Mouse (Mus musculus): ENCODE data around the gene Npm3.

- TF ChIP-seq CTCF (IDR thresholded peaks at IDR 0.05; ENCODE audit: extremely low read depth, insufficient read depth, low read length) (no peak), POLR2A (IDR thresholded peaks at IDR 0.05; ENCODE audit: extremely low read depth, insufficient read depth, low read length) (no peak)
Observed at GRCm38 (mm10) chr19:45794718-45795117, 45.3 kb upstream of the Npm3 start.

All from cortical plate, adult 2 months (tissue).